Mouse (Mus musculus): Measurements from ENCODE around the gene Tmem95.

DNA sequence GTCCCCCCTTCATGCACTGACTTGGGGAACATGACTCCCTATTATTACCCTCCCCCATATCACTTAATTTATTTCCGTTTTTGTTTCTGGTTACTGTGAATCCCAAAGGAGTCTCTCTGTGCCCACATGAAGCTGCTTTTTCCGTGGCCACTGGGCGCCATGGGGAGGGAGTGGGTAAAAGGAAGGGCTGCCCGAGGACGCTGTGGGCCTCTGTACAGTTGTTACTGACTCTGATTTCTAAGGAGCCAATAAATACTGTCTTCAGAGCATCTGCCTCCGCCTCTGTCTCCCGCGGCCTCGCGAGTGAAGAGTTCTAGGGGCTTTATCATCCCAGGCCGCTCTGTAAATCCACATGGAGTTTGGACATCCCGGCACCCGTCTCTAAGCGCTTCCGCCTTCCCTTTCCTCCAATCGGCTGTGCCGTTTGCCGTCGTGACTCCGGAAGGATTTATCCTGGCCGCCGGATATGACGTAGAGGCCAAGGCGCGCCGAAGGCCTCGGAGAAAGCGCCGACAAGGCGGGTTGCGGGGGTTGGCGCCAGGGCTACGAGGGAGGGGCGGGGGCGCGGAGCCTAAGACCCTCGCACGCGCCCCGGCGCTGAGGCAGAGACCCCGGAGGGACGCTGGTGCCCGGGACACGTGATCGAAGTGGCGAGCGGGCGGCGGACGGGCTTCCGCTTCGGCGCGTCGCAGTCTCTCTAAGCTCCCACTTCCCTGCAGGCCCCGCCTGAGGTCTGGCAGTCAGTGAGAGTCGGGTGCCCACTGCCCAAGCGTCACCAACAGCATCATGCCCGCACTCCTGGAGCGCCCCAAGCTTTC is 35.9 kb upstream of the Tmem95 start, which contains the start of gene Gps2:
- no peak for TF ChIP-seq CTCF (IDR thresholded peaks at IDR 0.05; ENCODE audit: low read depth, low read length)
- no peak for TF ChIP-seq EP300 (IDR thresholded peaks at IDR 0.05; ENCODE audit: insufficient read depth, low read depth, low read length)

Measured in ES-Bruce4 (cell line).